Mouse (Mus musculus) liver, adult 2 months (tissue): ENCODE results near the gene Gzmk. TPM values are rescaled to one million over a fixed set of nuclear protein-coding genes. Genes with fewer than 3 reads are reported as not detected.

ENCODE experiments used
- DNase-seq: peaks from one replicate; pipeline ENCODE4 v3.0.0-alpha.2; 2011; ENCODE audit warnings: low read depth, low spot score; ENCODE audit errors: extremely low read depth
- H3K27ac ChIP-seq: fragments of 200-500 bp; replicated peaks from 2 replicates; pipeline ENCODE4 v1.5.1; 2012; ENCODE audit warnings: low read depth, mild to moderate bottlenecking, control low read depth, inconsistent platforms, low read length; ENCODE audit not compliant: insufficient read depth
- H3K27me3 ChIP-seq: fragments of 200-500 bp; 2 replicates; pipeline ENCODE4 v1.6.1; 2012; ENCODE audit warnings: mild to moderate bottlenecking, moderate library complexity, low read length, inconsistent platforms; ENCODE audit not compliant: control insufficient read depth, insufficient read depth
- H3K36me3 ChIP-seq: fragments of 200-500 bp; 2 replicates; pipeline ENCODE4 v1.6.1; 2012; ENCODE audit warnings: low read length, inconsistent platforms; ENCODE audit not compliant: control insufficient read depth, insufficient read depth
- H3K4me1 ChIP-seq: fragments of 200-500 bp; 2 replicates; pipeline ENCODE4 v1.6.1; 2011; ENCODE audit warnings: low read length; ENCODE audit not compliant: control insufficient read depth, insufficient read depth
- H3K4me3 ChIP-seq: fragments of 200-500 bp; 2 replicates; pipeline ENCODE4 v1.5.1; 2011; ENCODE audit warnings: low read depth, mild to moderate bottlenecking, control low read depth, low read length, moderate library complexity; ENCODE audit not compliant: insufficient read depth
- H3K79me2 ChIP-seq: fragments of 200-500 bp; 2 replicates; pipeline ENCODE4 v1.6.1; 2012; ENCODE audit warnings: inconsistent platforms, mild to moderate bottlenecking, low read length, moderate library complexity; ENCODE audit not compliant: control insufficient read depth, insufficient read depth
- H3K9ac ChIP-seq: fragments of 200-500 bp; 2 replicates; pipeline ENCODE4 v1.6.1; 2012; ENCODE audit warnings: low read depth, mild to moderate bottlenecking, control low read depth, inconsistent platforms, low read length
- CTCF ChIP-seq: fragments of 200-500 bp; IDR thresholded peaks from 2 replicates; pipeline ENCODE4 v1.5.1; 2011; ENCODE audit warnings: low read depth, low read length, control low read depth
- POLR2A ChIP-seq: fragments of 200-500 bp; IDR thresholded peaks from 2 replicates; pipeline ENCODE4 v1.6.1; 2011; ENCODE audit warnings: low read length, control low read depth; ENCODE audit not compliant: insufficient read depth; ENCODE audit errors: extremely low read depth
- WGBS: fragments of 180-500 bp; shearing (Covaris S2); methylation state at CpG from one replicate; pipeline ENCODE4 v1.1.7; 2018; 5-methylcytosine and 5-hydroxymethylcytosine counted together
- polyA plus RNA-seq: library from polyadenylated mRNA; depleted of rRNA; stranded (reverse); fragments of >200 nt; gene quantifications from 2 replicates; pipeline ENCODE4 v1.2.3, GENCODE M21; 2012
- total RNA-seq: library from RNA; depleted of rRNA; stranded (reverse); fragments of >200 nt; gene quantifications from 2 replicates; pipeline ENCODE4 v1.2.3, GENCODE M21; 2014

The Gzmk gene
- total and polyA plus RNA-seq, 2 experiments: not detected

- no peak for DNase-seq
- Histone ChIP-seq H3K27ac (no peak overlapping the region), H3K9ac (no peak overlapping the region), H3K4me1 (no peaks in the 10 kb centered on the region), H3K27me3 (no peaks in the 10 kb centered on the region), H3K4me3 (no peak overlapping the region), H3K79me2 (no peaks in the 10 kb centered on the region), H3K36me3 (no peaks in the 10 kb centered on the region)
- TF ChIP-seq POLR2A (no peak), CTCF (no peak)
- 89% methylated on average over 4 of the region's 4 CpGs for WGBS
Observed at GRCm38 (mm10) chr13:113183720-113184119, 42.0 kb downstream of the Gzmk start.

GRCm38 (mm10) chr13:113183310-113183709, 42.4 kb downstream of the Gzmk start:
- H3K9ac ChIP-seq: no peak overlapping the region
- WGBS: 46% methylated on average over 8 of the region's 8 CpGs
- H3K36me3 ChIP-seq: no peaks in the 10 kb centered on the region
- H3K79me2 ChIP-seq: no peaks in the 10 kb centered on the region
- H3K27ac ChIP-seq: no peak overlapping the region
- no peaks in the 10 kb centered on the region for H3K27me3 ChIP-seq
- DNase-seq: no peak
- no peaks in the 10 kb centered on the region for H3K4me1 ChIP-seq
- H3K4me3 ChIP-seq: no peak overlapping the region
- TF ChIP-seq CTCF: no peak
- TF ChIP-seq POLR2A: no peak

- Histone ChIP-seq H3K9ac (no peak overlapping the region), H3K4me3 (no peak overlapping the region), H3K4me1 (no peaks in the 10 kb centered on the region), H3K79me2 (no peaks in the 10 kb centered on the region), H3K27me3 (no peaks in the 10 kb centered on the region), H3K36me3 (no peaks in the 10 kb centered on the region), H3K27ac (no peak overlapping the region)
- WGBS: 90% methylated on average over 6 of the region's 6 CpGs
- no peak for TF ChIP-seq CTCF
- no peak for TF ChIP-seq POLR2A
- DNase-seq: no peak
Observed at GRCm38 (mm10) chr13:113174162-113174561, 51.5 kb downstream of the Gzmk start.

DNA sequence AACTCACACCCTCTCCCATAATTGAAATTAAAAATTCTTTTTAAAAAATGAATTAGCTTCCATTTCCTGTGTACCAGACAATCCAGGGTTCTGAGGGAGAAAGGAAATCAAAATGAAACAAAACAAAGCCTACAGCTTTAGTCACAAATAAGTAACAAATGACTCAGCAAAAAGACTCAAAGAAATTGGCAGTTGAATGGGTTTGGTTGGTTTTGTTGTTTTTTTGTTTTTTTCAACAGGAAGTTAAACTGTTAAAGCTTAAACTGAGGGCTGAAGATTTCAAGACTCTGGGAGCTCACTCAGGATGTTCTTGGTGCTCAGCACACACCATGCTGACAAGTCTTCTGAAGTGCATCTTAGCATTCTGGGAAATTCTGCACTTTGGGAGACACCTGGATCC, 55.5 kb downstream of the Gzmk start:
- Histone ChIP-seq H3K4me3 (no peak overlapping the region), H3K4me1 (no peaks in the 10 kb centered on the region), H3K27ac (no peak overlapping the region), H3K79me2 (no peaks in the 10 kb centered on the region), H3K27me3 (no peaks in the 10 kb centered on the region), H3K9ac (no peak overlapping the region), H3K36me3 (no peaks in the 10 kb centered on the region)
- DNase-seq: peak; percentile 17
- TF ChIP-seq POLR2A (no peak), CTCF (no peak)

DNA sequence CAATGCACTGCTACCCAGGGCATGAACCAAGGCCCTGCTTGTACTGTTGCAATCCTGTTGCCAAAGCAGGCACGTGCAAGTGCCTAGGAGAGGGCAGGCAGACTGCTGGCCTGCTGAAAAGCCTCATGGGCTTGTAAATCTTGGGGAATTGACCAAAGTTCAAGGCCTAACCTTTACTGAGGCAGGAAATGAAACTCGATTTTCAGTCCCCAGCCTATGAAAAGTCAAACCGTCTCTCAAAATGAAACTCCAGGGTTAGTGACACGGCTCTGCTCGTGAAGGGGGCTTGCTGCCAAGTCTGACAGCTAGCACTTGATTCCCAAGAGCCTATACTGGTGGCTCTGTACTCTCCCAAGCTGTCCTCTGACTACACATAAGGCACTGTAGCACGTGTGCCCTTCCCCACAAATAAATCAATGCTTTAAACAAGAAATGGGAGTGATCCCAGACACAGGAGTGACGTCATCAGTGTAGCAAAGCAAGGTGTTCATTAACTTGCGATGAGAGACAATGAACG, 57.6 kb downstream of the Gzmk start:
- peak overlapping the region; percentile 53 for H3K27ac ChIP-seq
- no peaks in the 10 kb centered on the region for H3K27me3 ChIP-seq
- H3K4me3 ChIP-seq: no peak overlapping the region
- H3K4me1 ChIP-seq: no peaks in the 10 kb centered on the region; the same call in 1 of the 2 replicates
- H3K36me3 ChIP-seq: no peaks in the 10 kb centered on the region
- H3K9ac ChIP-seq: no peak overlapping the region; the same call in 1 of the 2 replicates
- H3K79me2 ChIP-seq: no peaks in the 10 kb centered on the region
- DNase-seq: peak; percentile 89
- WGBS: 14% methylated on average over 9 of the region's 9 CpGs
- TF ChIP-seq POLR2A (no peak), CTCF (no peak)

- no peak overlapping the region for H3K27ac ChIP-seq
- H3K27me3 ChIP-seq: no peaks in the 10 kb centered on the region
- no peaks in the 10 kb centered on the region; the same call in 1 of the 2 replicates for H3K4me1 ChIP-seq
- DNase-seq: no peak
- no peaks in the 10 kb centered on the region for H3K79me2 ChIP-seq
- WGBS: 92% methylated on average over 5 of the region's 5 CpGs
- no peaks in the 10 kb centered on the region for H3K36me3 ChIP-seq
- no peak for TF ChIP-seq POLR2A
- no peak for TF ChIP-seq CTCF
- no peak overlapping the region for H3K9ac ChIP-seq
- H3K4me3 ChIP-seq: no peak overlapping the region
Observed at GRCm38 (mm10) chr13:113164252-113165005, 61.3 kb downstream of the Gzmk start.
